Mouse (Mus musculus) midbrain, embryonic 12.5 days (tissue): ENCODE results near the gene Gm49776. TPM values are rescaled to one million over a fixed set of nuclear protein-coding genes. Genes with fewer than 3 reads are reported as not detected.

ENCODE experiments used
- microRNA counts: library from miRNA; unstranded; fragments of <30 nt; microRNA quantifications from one replicate; lab custom pipeline; 2017
- microRNA-seq: library from miRNA; unstranded; fragments of <30 nt; microRNA quantifications from one replicate; pipeline ENCODE4, GENCODE M21; 2017
- polyA plus RNA-seq: library from polyadenylated mRNA; unstranded; fragments of >200 nt; fragmentation: Nextera tagmentation; extraction: Ambion mirVana; gene quantifications from 2 replicates; pipeline ENCODE4 v1.2.1, GENCODE M21; 2016

Gm49776 gene
- polyA plus RNA-seq, 1 experiment from 2014 or later, result 3.3 TPM

MicroRNAs within 50 kb of the gene (microRNA counts, 519-probe panel; counts per million panel counts)
- not detected for microRNA mmu-miR-1306 (lab: Ali Mortazavi, UCI)

Small RNAs within 50 kb of the gene (microRNA-seq; reads per million reads assigned to microRNA genes)
- gene Gm24572 (4.2 reads per million, percentile 16 among the genes with 10 or more reads in this experiment), gene Mir1306 (455 reads per million, percentile 70 among the genes with 10 or more reads in this experiment)

Other genes with a start within 250 kb of the Gm49776 start
- gene Dgcr6, start 205.5 kb downstream of the Gm49776 start, polyA plus RNA-seq, result 144 TPM in 2 replicates
- 6.8 and 8.7 TPM in 2 replicates for gene Prodh, start 168.1 kb downstream of the Gm49776 start, polyA plus RNA-seq
- gene Rtn4r, start 130.7 kb downstream of the Gm49776 start, polyA plus RNA-seq, result 7.6 and 7.9 TPM in 2 replicates
- not detected in 2 replicates for gene Ccdc188, start 40.4 kb downstream of the Gm49776 start, polyA plus RNA-seq
- gene Zdhhc8, start 23.2 kb downstream of the Gm49776 start, polyA plus RNA-seq, result 15.0 and 16.6 TPM in 2 replicates
- gene Trmt2a, start 9.6 kb downstream of the Gm49776 start, polyA plus RNA-seq, result 112 and 120 TPM in 2 replicates
- 869 and 888 TPM in 2 replicates for gene Ranbp1, start 9.6 kb downstream of the Gm49776 start, polyA plus RNA-seq
- 40.2 and 42.2 TPM in 2 replicates for gene Dgcr8, start 30.9 kb upstream of the Gm49776 start, polyA plus RNA-seq
- gene Tango2, start 89.8 kb upstream of the Gm49776 start, polyA plus RNA-seq, result 48.2 and 49.7 TPM in 2 replicates
- 129 and 134 TPM in 2 replicates for gene Arvcf, start 89.9 kb upstream of the Gm49776 start, polyA plus RNA-seq
- 22.5 and 23.8 TPM in 2 replicates for gene Txnrd2, start 168.1 kb upstream of the Gm49776 start, polyA plus RNA-seq
- gene Comt, start 168.5 kb upstream of the Gm49776 start, polyA plus RNA-seq, result 54.9 and 60.1 TPM in 2 replicates
- 11.0 and 11.2 TPM in 2 replicates for gene Gnb1l, start 240.4 kb upstream of the Gm49776 start, polyA plus RNA-seq
- gene Rtl10, start 240.6 kb upstream of the Gm49776 start, polyA plus RNA-seq, result 2.1 TPM in 2 replicates